Mouse (Mus musculus) hindbrain, embryonic 13.5 days (tissue): Measurements from ENCODE around the gene Tdgf1. TPM values are rescaled to one million over a fixed set of nuclear protein-coding genes. Genes with fewer than 3 reads are reported as not detected.

ENCODE experiments used
- ATAC-seq: fragments of 200-750 bp; cut with Nextera tagmentation; 2 replicates; pipeline ENCODE4 v1.8.0; 2017; ENCODE audit warnings: moderate TSS enrichment; ENCODE audit not compliant: low FRiP score
- H3K27ac ChIP-seq: fragments of 300-500 bp; sonication (generic); 2 replicates; pipeline ENCODE4 v1.5.1; 2015; ENCODE audit warnings: inconsistent platforms, mild to moderate bottlenecking, moderate library complexity
- H3K27me3 ChIP-seq: fragments of 300-500 bp; sonication (generic); 2 replicates; pipeline ENCODE4 v1.6.1; 2015; ENCODE audit warnings: mild to moderate bottlenecking, inconsistent platforms
- H3K36me3 ChIP-seq: fragments of 300-500 bp; sonication (generic); 2 replicates; pipeline ENCODE4 v1.6.1; 2015; ENCODE audit warnings: mild to moderate bottlenecking, inconsistent platforms
- H3K4me1 ChIP-seq: fragments of 300-500 bp; sonication (generic); replicated peaks from 2 replicates; pipeline ENCODE4 v1.6.1; 2015; ENCODE audit warnings: inconsistent platforms
- H3K4me2 ChIP-seq: fragments of 300-500 bp; sonication (generic); 2 replicates; pipeline ENCODE4 v1.6.1; 2015; ENCODE audit warnings: inconsistent platforms, mild to moderate bottlenecking, moderate library complexity
- H3K4me3 ChIP-seq: fragments of 300-500 bp; sonication (generic); 2 replicates; pipeline ENCODE4 v1.5.1; 2015; ENCODE audit warnings: mild to moderate bottlenecking, inconsistent platforms
- H3K9ac ChIP-seq: fragments of 300-500 bp; sonication (generic); 2 replicates; pipeline ENCODE4 v1.6.1; 2015; ENCODE audit warnings: mild to moderate bottlenecking, inconsistent platforms
- H3K9me3 ChIP-seq: fragments of 300-500 bp; sonication (generic); 2 replicates; pipeline ENCODE4 v1.6.1; 2016; ENCODE audit warnings: inconsistent platforms
- WGBS: fragments of 180-500 bp; shearing (Covaris S2); methylation state at CpG from one replicate; pipeline ENCODE4 v1.1.7; 2015; 5-methylcytosine and 5-hydroxymethylcytosine counted together
- polyA plus RNA-seq: library from polyadenylated mRNA; unstranded; fragments of >200 nt; fragmentation: Nextera tagmentation; extraction: Ambion mirVana; gene quantifications from 2 replicates; pipeline ENCODE4 v1.2.1, GENCODE M21; 2015

The Tdgf1 gene
- polyA plus RNA-seq, 1 experiment from 2014 or later: 0.18 TPM

- peaks cover 13% of the 10 kb centered on the region for H3K4me1 ChIP-seq
- H3K4me2 ChIP-seq: no peak overlapping the region
- H3K36me3 ChIP-seq: no peaks in the 10 kb centered on the region
- 57% methylated on average over 6 of the region's 6 CpGs for WGBS
- no peaks in the 10 kb centered on the region for H3K9me3 ChIP-seq
- H3K27me3 ChIP-seq: no peaks in the 10 kb centered on the region
- ATAC-seq: no peak
- H3K9ac ChIP-seq: no peak overlapping the region
- peak overlapping the region; percentile 12; the same call in 1 of the 2 replicates for H3K27ac ChIP-seq
- H3K4me3 ChIP-seq: no peak overlapping the region
These were observed 14.4 kb downstream of the Tdgf1 start for GRCm38 (mm10) chr9:110931573-110931972.

GRCm38 (mm10) chr9:110922759-110923158 lies 23.2 kb downstream of the Tdgf1 start:
- no peaks in the 10 kb centered on the region for H3K9me3 ChIP-seq
- no peak overlapping the region for H3K9ac ChIP-seq
- H3K27me3 ChIP-seq: no peaks in the 10 kb centered on the region
- H3K27ac ChIP-seq: no peak overlapping the region
- no peaks in the 10 kb centered on the region for H3K36me3 ChIP-seq
- no peak overlapping the region for H3K4me2 ChIP-seq
- ATAC-seq: no peak
- H3K4me3 ChIP-seq: no peak overlapping the region
- 21% methylated on average over 7 of the region's 7 CpGs for WGBS
- H3K4me1 ChIP-seq: peaks cover 6% of the 10 kb centered on the region; the same call in 1 of the 2 replicates

GRCm38 (mm10) chr9:110920665-110921419 lies 25.1 kb downstream of the Tdgf1 start:
- Histone ChIP-seq H3K9ac (no peak overlapping the region), H3K4me1 (peaks cover 6% of the 10 kb centered on the region; the same call in 1 of the 2 replicates), H3K9me3 (no peaks in the 10 kb centered on the region), H3K27me3 (no peaks in the 10 kb centered on the region), H3K27ac (no peak overlapping the region), H3K4me2 (0 out of 2 replicates have a peak overlapping the region, but pooled peaks have one; percentile 6), H3K4me3 (no peak overlapping the region), H3K36me3 (no peaks in the 10 kb centered on the region)
- WGBS: 48% methylated on average over 15 of the region's 15 CpGs
- ATAC-seq: no peak

GRCm38 (mm10) chr9:110916786-110917185 lies 29.2 kb downstream of the Tdgf1 start, which contains the start of gene Fam240a:
Fam240a (minus strand) TSS chr9:110916861.
- WGBS: 91% methylated on average over 7 of the region's 7 CpGs
- H3K4me3 ChIP-seq: no peak within 1 kb of the TSS
- H3K9me3 ChIP-seq: no peaks in the 10 kb centered on the region
- ATAC-seq: no peak
- no peak within 1 kb of the TSS for H3K4me2 ChIP-seq
- no peak within 1 kb of the TSS for H3K9ac ChIP-seq
- H3K27ac ChIP-seq: no peak within 1 kb of the TSS
- H3K4me1 ChIP-seq: peaks cover 6% of the 10 kb centered on the region; the same call in 1 of the 2 replicates
- H3K36me3 ChIP-seq: no peaks in the 10 kb centered on the region
- no peaks in the 10 kb centered on the region for H3K27me3 ChIP-seq

GRCm38 (mm10) chr9:110915466-110915865 lies 30.5 kb downstream of the Tdgf1 start:
- H3K27ac ChIP-seq: no peak overlapping the region

GRCm38 (mm10) chr9:110914631-110915236 lies 31.2 kb downstream of the Tdgf1 start:
- no peaks in the 10 kb centered on the region for H3K27me3 ChIP-seq
- H3K9me3 ChIP-seq: no peaks in the 10 kb centered on the region
- H3K4me2 ChIP-seq: no peak overlapping the region
- ATAC-seq: no peak
- H3K9ac ChIP-seq: no peak overlapping the region
- no peak overlapping the region for H3K27ac ChIP-seq
- 53% methylated on average over 21 of the region's 21 CpGs for WGBS
- no peaks in the 10 kb centered on the region for H3K36me3 ChIP-seq
- no peak overlapping the region for H3K4me3 ChIP-seq
- no peaks in the 10 kb centered on the region; the same call in 1 of the 2 replicates for H3K4me1 ChIP-seq

More at GRCm38 (mm10) chr9:110915466-110915865, 30.5 kb downstream of the Tdgf1 start:
- ATAC-seq: no peak
- no peak overlapping the region for H3K4me3 ChIP-seq
- H3K4me1 ChIP-seq: no peaks in the 10 kb centered on the region
- no peaks in the 10 kb centered on the region for H3K36me3 ChIP-seq
- H3K9me3 ChIP-seq: no peaks in the 10 kb centered on the region
- H3K9ac ChIP-seq: no peak overlapping the region
- no peaks in the 10 kb centered on the region for H3K27me3 ChIP-seq
- WGBS: 76% methylated on average over 8 of the region's 8 CpGs
- no peak overlapping the region for H3K4me2 ChIP-seq

GRCm38 (mm10) chr9:110909371-110909967 lies 36.5 kb downstream of the Tdgf1 start:
- ATAC-seq: no peak
- Histone ChIP-seq H3K9ac (no peak overlapping the region), H3K9me3 (no peaks in the 10 kb centered on the region), H3K4me1 (no peaks in the 10 kb centered on the region; the same call in 1 of the 2 replicates), H3K4me2 (no peak overlapping the region), H3K27me3 (no peaks in the 10 kb centered on the region), H3K36me3 (no peaks in the 10 kb centered on the region), H3K4me3 (no peak overlapping the region), H3K27ac (no peak overlapping the region)
- 78% methylated on average over 6 of the region's 6 CpGs for WGBS

GRCm38 (mm10) chr9:110908631-110909016 lies 37.3 kb downstream of the Tdgf1 start:
- ATAC-seq: no peak
- H3K36me3 ChIP-seq: no peaks in the 10 kb centered on the region
- H3K27me3 ChIP-seq: no peaks in the 10 kb centered on the region
- no peak overlapping the region for H3K4me2 ChIP-seq
- H3K4me3 ChIP-seq: no peak overlapping the region
- H3K9me3 ChIP-seq: no peaks in the 10 kb centered on the region
- H3K4me1 ChIP-seq: no peaks in the 10 kb centered on the region; the same call in 1 of the 2 replicates
- 95% methylated on average over 3 of the region's 3 CpGs for WGBS
- no peak overlapping the region for H3K27ac ChIP-seq
- no peak overlapping the region for H3K9ac ChIP-seq

GRCm38 (mm10) chr9:110907838-110908630 lies 37.9 kb downstream of the Tdgf1 start:
- no peaks in the 10 kb centered on the region for H3K36me3 ChIP-seq
- no peak overlapping the region for H3K4me3 ChIP-seq
- no peaks in the 10 kb centered on the region; the same call in 1 of the 2 replicates for H3K4me1 ChIP-seq
- no peak for ATAC-seq
- no peaks in the 10 kb centered on the region for H3K9me3 ChIP-seq
- H3K27ac ChIP-seq: no peak overlapping the region
- no peak overlapping the region for H3K4me2 ChIP-seq
- 92% methylated on average over 4 of the region's 4 CpGs for WGBS
- H3K9ac ChIP-seq: no peak overlapping the region
- no peaks in the 10 kb centered on the region for H3K27me3 ChIP-seq

GRCm38 (mm10) chr9:110907201-110907837 lies 38.6 kb downstream of the Tdgf1 start:
- Histone ChIP-seq H3K36me3 (no peaks in the 10 kb centered on the region), H3K9me3 (no peaks in the 10 kb centered on the region), H3K9ac (no peak overlapping the region), H3K27me3 (no peaks in the 10 kb centered on the region), H3K4me3 (no peak overlapping the region), H3K4me2 (no peak overlapping the region), H3K27ac (no peak overlapping the region), H3K4me1 (no peaks in the 10 kb centered on the region; the same call in 1 of the 2 replicates)
- no peak for ATAC-seq
- WGBS: 95% methylated on average over 11 of the region's 11 CpGs

GRCm38 (mm10) chr9:110902271-110902670 lies 43.7 kb downstream of the Tdgf1 start:
- Histone ChIP-seq H3K4me1 (no peaks in the 10 kb centered on the region), H3K36me3 (no peaks in the 10 kb centered on the region), H3K4me2 (no peak overlapping the region), H3K9ac (no peak overlapping the region), H3K27ac (no peak overlapping the region), H3K4me3 (no peak overlapping the region), H3K27me3 (no peaks in the 10 kb centered on the region), H3K9me3 (no peaks in the 10 kb centered on the region)
- 85% methylated on average over 4 of the region's 4 CpGs for WGBS
- no peak for ATAC-seq
